Mouse (Mus musculus) c-Kit-positive CD71-positive TER-119-positive erythroid progenitor cells, embryonic 14.5 days (primary cell): ENCODE measurements around the gene Traf3ip3.

Source experiments
- DNase-seq: peaks from one replicate; pipeline ENCODE4 v3.0.0-alpha.2; 2013; ENCODE audit warnings: low spot score

The Traf3ip3 gene

GRCm38 (mm10) chr1:193201383-193201778 lies at the start of gene Traf3ip3:
TSS of gene Traf3ip3 (minus strand) at chr1:193201703.
- DNase-seq = peak; percentile 14

GRCm38 (mm10) chr1:193250026-193250425 lies 48.5 kb upstream of the Traf3ip3 start:
- no peak for DNase-seq

- no peak for DNase-seq
These were observed 42.7 kb upstream of the Traf3ip3 start for GRCm38 (mm10) chr1:193244235-193244634.

GRCm38 (mm10) chr1:193243571-193244193 lies 42.2 kb upstream of the Traf3ip3 start:
- DNase-seq = no peak

GRCm38 (mm10) chr1:193242863-193243262 lies 41.4 kb upstream of the Traf3ip3 start:
- no peak for DNase-seq

- no peak for DNase-seq
These were observed 40.7 kb upstream of the Traf3ip3 start for GRCm38 (mm10) chr1:193242238-193242637.

- DNase-seq = no peak
These were observed 39.9 kb upstream of the Traf3ip3 start for GRCm38 (mm10) chr1:193241436-193241835.

- no peak for DNase-seq
These were observed 36.9 kb upstream of the Traf3ip3 start for GRCm38 (mm10) chr1:193238426-193238825.

- DNase-seq = no peak
These were observed 33.4 kb upstream of the Traf3ip3 start for GRCm38 (mm10) chr1:193234930-193235329.

- DNase-seq = no peak
These were observed 32.7 kb upstream of the Traf3ip3 start for GRCm38 (mm10) chr1:193234130-193234645.

GRCm38 (mm10) chr1:193232732-193233131 lies 31.2 kb upstream of the Traf3ip3 start:
- no peak for DNase-seq

GRCm38 (mm10) chr1:193230935-193231334 lies 29.4 kb upstream of the Traf3ip3 start:
- no peak for DNase-seq

GRCm38 (mm10) chr1:193230531-193230930 lies 29.0 kb upstream of the Traf3ip3 start:
- no peak for DNase-seq

- DNase-seq = no peak
These were observed 28.1 kb upstream of the Traf3ip3 start for GRCm38 (mm10) chr1:193229570-193229969.

- no peak for DNase-seq
These were observed 26.0 kb upstream of the Traf3ip3 start for GRCm38 (mm10) chr1:193227537-193227936.

GRCm38 (mm10) chr1:193226724-193227522 lies 25.4 kb upstream of the Traf3ip3 start:
- no peak for DNase-seq

GRCm38 (mm10) chr1:193226114-193226513 lies 24.6 kb upstream of the Traf3ip3 start:
- DNase-seq = no peak

GRCm38 (mm10) chr1:193225531-193225930 lies 24.0 kb upstream of the Traf3ip3 start:
- no peak for DNase-seq

- DNase-seq = no peak
These were observed 18.9 kb upstream of the Traf3ip3 start for GRCm38 (mm10) chr1:193220408-193220807.

- DNase-seq = no peak
These were observed 14.5 kb upstream of the Traf3ip3 start for GRCm38 (mm10) chr1:193216000-193216399.

- no peak for DNase-seq
These were observed 12.6 kb upstream of the Traf3ip3 start for GRCm38 (mm10) chr1:193214053-193214452.

- DNase-seq = no peak
These were observed 9.9 kb upstream of the Traf3ip3 start for GRCm38 (mm10) chr1:193211371-193211770.

GRCm38 (mm10) chr1:193208178-193208577 lies 6.7 kb upstream of the Traf3ip3 start:
- no peak for DNase-seq
